Mouse (Mus musculus): ENCODE measurements around the gene Calm3. TPM values are rescaled to one million over a fixed set of nuclear protein-coding genes. Genes with fewer than 3 reads are reported as not detected.
"Not testable (repeated sequence)": the region's sequence is repeated elsewhere in the genome, so short reads cannot be mapped to it uniquely, and the experiment has no call there.

The Calm3 gene
- polyA plus RNA-seq (2015; fragmentation: Nextera tagmentation; extraction: Ambion mirVana) = 271 and 296 TPM in 2 replicates

DNA sequence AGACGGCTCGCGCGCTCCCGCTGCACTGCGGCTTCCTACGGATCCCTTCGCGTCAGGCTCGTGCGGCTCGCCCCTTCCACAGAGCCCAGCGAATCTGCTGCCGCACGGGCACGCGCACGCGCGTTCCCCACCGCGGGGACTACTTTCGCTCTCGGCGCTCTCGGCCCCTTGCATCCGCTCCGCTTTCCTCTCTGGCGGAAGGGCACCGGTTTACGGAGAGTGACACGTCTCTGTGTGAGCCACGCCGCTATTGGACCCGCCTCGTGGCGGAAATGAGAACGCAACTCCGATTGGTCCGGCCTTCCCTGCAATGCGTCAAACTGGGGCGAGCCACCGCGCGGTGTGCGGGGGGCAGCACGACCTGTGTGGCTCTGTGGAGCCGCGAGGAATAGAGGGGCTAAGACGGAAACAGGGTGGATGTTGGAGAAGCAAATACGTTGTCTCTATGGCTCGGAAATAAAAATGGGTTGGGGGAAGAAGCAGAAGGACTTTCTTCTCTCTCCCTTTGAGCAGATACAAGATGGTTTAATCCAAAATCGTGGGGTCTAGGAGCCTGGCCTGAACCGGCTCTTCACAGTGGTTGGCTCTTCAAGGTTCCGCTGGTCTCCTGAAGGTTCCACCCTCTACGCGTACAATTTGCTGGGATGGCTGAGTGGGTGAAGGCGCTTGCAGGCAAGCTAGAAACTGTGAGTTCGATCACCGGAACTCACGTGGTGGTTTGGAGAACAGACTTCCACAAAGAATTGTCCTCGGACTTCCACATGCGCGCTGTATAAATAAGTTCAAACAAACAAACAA, at the start of gene Calm3:
Calm3 (minus strand) TSS at position 78 of the 798 bp plus-strand sequence.
- H3K4me2 ChIP-seq = peak within 1 kb of the TSS; percentile 95
- peak; percentile 93 for ATAC-seq
- H3K9ac ChIP-seq = peak within 1 kb of the TSS; percentile 97
- peak within 1 kb of the TSS; percentile 96 for H3K27ac ChIP-seq
- H3K27me3 ChIP-seq = no peaks in the 10 kb centered on the region
- WGBS = 2% methylated on average over 64 of the region's 64 CpGs
- no peaks in the 10 kb centered on the region for H3K9me3 ChIP-seq (replicated peaks)
- peaks cover 10% of the 10 kb centered on the region for H3K36me3 ChIP-seq (ENCODE audit: poor library complexity, severe bottlenecking)
- peaks cover 41% of the 10 kb centered on the region for H3K4me1 ChIP-seq
- H3K4me3 ChIP-seq = peak within 1 kb of the TSS; percentile 86

DNA sequence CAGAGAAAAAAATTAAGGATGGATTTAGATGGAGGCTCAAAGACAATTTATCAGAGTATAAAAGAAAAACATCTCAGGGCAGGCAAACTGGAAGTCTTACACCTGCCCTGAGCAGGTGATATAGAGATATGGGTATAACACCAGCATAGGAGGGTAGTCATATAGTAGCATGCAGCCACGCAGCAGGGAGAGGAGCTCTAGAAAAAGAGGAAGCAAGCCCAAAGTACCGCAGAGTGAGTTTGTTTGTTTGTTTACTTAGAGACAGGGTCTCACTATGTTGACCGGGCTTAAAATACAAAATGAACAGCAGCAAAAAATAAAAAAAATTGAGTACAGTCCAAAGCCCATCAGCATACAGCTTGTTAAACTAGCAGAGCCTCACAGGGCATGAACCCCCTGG, 47.2 kb upstream of the Calm3 start:
- no peaks in the 10 kb centered on the region for H3K36me3 ChIP-seq (ENCODE audit: poor library complexity, severe bottlenecking)
- H3K27me3 ChIP-seq = no peaks in the 10 kb centered on the region
- no peak overlapping the region for H3K4me2 ChIP-seq
- no peak overlapping the region for H3K4me3 ChIP-seq
- 0 out of 2 replicates have a peak, but pooled peaks cover 4% of the 10 kb centered on the region for H3K9me3 ChIP-seq (replicated peaks)
- H3K9ac ChIP-seq = no peak overlapping the region
- no peak for ATAC-seq
- 83% methylated on average over 3 of the region's 3 CpGs for WGBS
- H3K27ac ChIP-seq = no peak overlapping the region
- no peaks in the 10 kb centered on the region for H3K4me1 ChIP-seq

DNA sequence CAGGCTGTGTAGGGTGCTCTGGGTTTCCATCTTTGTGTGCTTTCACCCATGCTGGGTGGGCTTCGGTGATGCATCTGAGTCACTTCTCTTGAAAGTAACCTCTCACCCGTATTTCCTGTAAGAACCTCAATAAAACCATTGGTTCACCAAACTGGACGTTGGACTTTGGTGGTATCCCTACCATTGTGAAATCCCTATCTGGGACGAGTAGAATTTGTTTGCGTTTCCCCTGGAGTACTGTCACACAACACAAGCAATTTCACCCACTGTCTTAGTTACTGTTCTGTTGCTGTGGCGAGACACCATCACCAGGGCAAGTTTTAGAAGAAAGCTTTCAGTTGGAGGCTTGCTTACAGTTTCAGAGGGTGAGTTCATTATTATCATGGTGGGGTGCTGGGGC, 44.5 kb upstream of the Calm3 start:
- no peak for ATAC-seq
- Histone ChIP-seq H3K9me3 (replicated peaks) (0 out of 2 replicates have a peak, but pooled peaks cover 4% of the 10 kb centered on the region), H3K36me3 (ENCODE audit: poor library complexity, severe bottlenecking) (no peaks in the 10 kb centered on the region), H3K4me3 (no peak overlapping the region), H3K4me2 (no peak overlapping the region), H3K27me3 (no peaks in the 10 kb centered on the region), H3K9ac (no peak overlapping the region), H3K27ac (no peak overlapping the region), H3K4me1 (no peaks in the 10 kb centered on the region)
- 86% methylated on average over 6 of the region's 6 CpGs for WGBS

DNA sequence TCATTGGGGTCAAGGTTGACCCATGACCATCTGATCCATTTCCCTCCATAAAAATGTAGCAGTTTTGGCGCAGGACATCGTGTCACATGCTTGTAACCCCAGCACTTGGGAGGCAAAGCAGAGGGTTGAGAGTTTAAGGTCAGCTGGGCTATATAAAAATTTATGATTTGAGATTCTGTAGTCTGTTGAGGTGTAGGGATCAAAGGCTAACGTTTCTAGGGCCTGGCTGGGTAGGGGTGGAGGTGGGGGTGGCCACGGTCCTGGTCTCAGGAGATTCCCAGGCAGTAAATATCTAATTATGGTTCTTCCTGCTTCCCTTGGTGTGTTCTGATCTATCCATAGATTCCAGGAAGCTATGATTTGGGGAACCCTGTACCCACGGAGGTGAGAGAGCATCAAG, 37.8 kb upstream of the Calm3 start:
- no peak overlapping the region for H3K27ac ChIP-seq
- ATAC-seq = no peak
- H3K27me3 ChIP-seq = no peaks in the 10 kb centered on the region
- peak overlapping the region; percentile 72 for H3K4me2 ChIP-seq
- no peak overlapping the region for H3K4me3 ChIP-seq
- 90% methylated on average over 5 of the region's 5 CpGs for WGBS
- peaks cover 52% of the 10 kb centered on the region for H3K4me1 ChIP-seq
- H3K9me3 ChIP-seq (replicated peaks) = no peaks in the 10 kb centered on the region
- H3K9ac ChIP-seq = no peak overlapping the region
- peaks cover 15% of the 10 kb centered on the region for H3K36me3 ChIP-seq (ENCODE audit: poor library complexity, severe bottlenecking)

DNA sequence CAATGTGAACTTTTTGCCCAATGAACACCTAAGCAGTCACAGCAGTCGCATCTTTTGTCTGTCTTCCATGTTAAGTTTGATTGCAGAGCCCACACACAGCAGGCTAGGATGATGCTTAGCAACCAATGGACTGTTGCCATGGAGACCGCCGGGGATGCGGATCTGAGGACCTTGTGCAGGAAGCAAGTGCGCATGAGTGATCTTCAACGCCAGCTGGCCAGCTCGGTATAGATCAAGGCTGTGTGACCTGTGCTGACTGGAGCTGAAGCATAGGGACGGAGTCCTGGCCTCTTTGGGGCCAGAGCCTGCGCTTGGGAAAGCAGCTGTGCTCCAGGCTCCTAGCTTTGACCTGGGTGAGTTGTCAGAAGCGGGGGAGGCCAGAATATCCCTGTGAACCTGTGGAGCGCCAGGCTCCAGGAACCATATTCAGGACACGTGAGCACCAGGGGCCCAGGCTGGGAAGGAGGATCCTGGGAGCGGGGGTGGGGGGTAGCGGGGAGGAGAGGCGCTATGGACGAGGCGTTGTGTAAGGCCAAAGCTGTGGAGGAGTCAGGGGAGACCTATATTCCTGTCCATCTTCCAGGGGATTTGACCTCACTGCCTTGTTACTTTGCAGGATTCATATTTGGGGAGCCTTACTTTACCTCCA, 35.7 kb upstream of the Calm3 start, which contains the start of gene Pnmal1:
Pnmal1 (plus strand) TSS at position 141 of the 649 bp plus-strand sequence.
- ATAC-seq = peak; percentile 95
- Histone ChIP-seq H3K4me2 (peak within 1 kb of the TSS; percentile 72), H3K4me3 (peak within 1 kb of the TSS; percentile 44), H3K9ac (peak within 1 kb of the TSS; percentile 65), H3K9me3 (replicated peaks) (no peaks in the 10 kb centered on the region; the same call in 1 of the 2 replicates), H3K27me3 (no peaks in the 10 kb centered on the region), H3K36me3 (ENCODE audit: poor library complexity, severe bottlenecking) (peaks cover 15% of the 10 kb centered on the region), H3K4me1 (peaks cover 57% of the 10 kb centered on the region), H3K27ac (peak within 1 kb of the TSS; percentile 94)
- WGBS = 5% methylated on average over 17 of the region's 17 CpGs

DNA sequence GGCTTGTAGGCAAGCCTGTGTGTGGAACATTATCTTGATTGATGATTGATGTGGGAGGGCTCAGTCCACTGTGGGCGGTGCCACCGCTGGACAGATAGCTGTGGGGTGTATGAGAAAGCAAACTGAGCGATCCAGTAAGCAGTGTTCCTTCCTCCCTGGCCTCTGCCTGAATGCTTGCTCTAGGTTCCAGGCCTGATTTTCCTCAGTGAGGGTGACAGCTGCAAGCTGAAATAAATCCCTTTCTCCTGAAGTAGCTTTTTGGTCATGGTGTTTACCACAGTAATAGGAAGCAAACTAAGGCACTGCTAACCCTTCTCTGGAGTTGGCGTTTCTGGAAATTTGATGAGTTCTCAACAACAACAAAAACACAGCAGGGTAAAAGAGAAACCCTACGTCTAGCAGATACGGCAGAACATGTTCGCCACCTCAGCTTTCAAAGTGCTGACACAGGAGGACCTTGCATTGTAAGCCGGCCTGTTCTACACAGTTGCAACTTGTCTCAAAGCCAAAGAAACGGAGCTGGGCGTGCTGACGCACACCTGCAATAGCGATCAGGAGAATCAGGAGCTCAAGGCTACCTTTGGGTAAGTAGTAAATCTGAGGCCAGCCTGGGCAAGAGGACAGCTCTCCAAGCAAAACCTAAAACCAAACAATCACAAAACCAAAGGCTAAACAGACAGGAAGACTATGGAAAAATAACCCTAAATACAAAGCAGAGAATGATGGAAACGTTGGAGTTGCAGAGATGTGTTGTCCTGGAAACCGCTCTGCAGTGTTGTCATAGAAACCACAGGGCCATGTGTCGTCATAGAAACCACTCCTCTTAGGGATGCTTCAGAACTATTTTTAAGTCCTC, 32.7 kb upstream of the Calm3 start:
- no peaks in the 10 kb centered on the region; the same call in 1 of the 2 replicates for H3K9me3 ChIP-seq (replicated peaks)
- peaks cover 6% of the 10 kb centered on the region; the same call in 1 of the 2 replicates for H3K36me3 ChIP-seq (ENCODE audit: poor library complexity, severe bottlenecking)
- WGBS = 45% methylated on average over 15 of the region's 15 CpGs
- ATAC-seq = peak; percentile 68
- peak overlapping the region; percentile 87 for H3K27ac ChIP-seq
- H3K4me2 ChIP-seq = peak overlapping the region; percentile 31
- H3K9ac ChIP-seq = no peak overlapping the region
- H3K4me3 ChIP-seq = no peak overlapping the region
- H3K4me1 ChIP-seq = peaks cover 50% of the 10 kb centered on the region
- H3K27me3 ChIP-seq = no peaks in the 10 kb centered on the region

DNA sequence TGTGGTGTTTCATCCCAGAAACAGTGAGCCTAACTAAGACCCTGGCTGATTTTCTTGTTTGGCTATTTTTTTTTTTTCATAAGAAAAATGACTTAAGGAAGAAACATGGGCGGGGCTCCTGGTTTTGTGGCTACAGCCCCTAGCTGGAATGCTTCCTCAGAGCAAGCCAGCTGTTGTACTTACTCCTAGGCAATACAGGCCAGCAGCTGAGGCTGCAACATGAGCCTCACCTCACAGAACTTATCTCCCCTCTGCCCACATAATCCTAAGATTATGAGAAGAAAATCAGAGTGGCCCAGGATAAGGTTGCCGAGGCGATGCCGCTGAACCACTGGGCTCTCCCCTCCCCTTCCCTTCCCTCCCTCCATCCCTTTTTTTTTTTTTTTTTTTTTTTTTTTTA, 31.8 kb upstream of the Calm3 start:
- H3K9ac ChIP-seq = no peak overlapping the region
- peak overlapping the region; percentile 16; the same call in 1 of the 2 replicates for H3K27ac ChIP-seq
- no peaks in the 10 kb centered on the region for H3K27me3 ChIP-seq
- H3K4me1 ChIP-seq = peaks cover 45% of the 10 kb centered on the region
- H3K36me3 ChIP-seq (ENCODE audit: poor library complexity, severe bottlenecking) = no peaks in the 10 kb centered on the region
- 86% methylated on average over 4 of the region's 4 CpGs for WGBS
- no peak for ATAC-seq
- H3K9me3 ChIP-seq (replicated peaks) = no peaks in the 10 kb centered on the region; the same call in 1 of the 2 replicates
- H3K4me2 ChIP-seq = no peak overlapping the region
- no peak overlapping the region for H3K4me3 ChIP-seq

DNA sequence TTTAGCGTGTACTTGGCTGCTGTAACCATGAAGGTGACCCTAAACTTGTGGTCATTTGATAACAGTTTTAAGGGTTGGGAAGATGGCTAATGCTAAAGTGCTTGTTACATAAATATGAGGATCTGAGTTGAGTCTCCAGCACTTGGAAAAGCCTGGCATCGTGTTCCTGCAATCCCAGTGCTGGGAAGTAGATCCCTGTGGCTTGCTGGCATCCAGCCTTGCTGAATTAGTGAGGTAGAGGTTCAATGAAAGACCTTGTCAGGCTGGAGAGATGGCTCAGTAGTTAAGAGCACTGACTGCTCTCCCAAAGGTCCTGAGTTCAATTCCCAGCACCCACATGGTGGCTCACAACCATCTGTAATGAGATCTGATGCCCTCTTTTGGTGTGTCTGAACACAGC, 29.9 kb upstream of the Calm3 start:
- not testable (repeated sequence) for H3K9ac ChIP-seq; H3K4me3 ChIP-seq; ATAC-seq; H3K27ac ChIP-seq; H3K4me2 ChIP-seq; H3K36me3 ChIP-seq (ENCODE audit: poor library complexity, severe bottlenecking); H3K9me3 ChIP-seq (replicated peaks)
- H3K27me3 ChIP-seq = peaks cover 10% of the 10 kb centered on the region; the same call in 1 of the 2 replicates
- WGBS = 57% methylated on average over 2 of the region's 2 CpGs
- peaks cover 45% of the 10 kb centered on the region for H3K4me1 ChIP-seq

DNA sequence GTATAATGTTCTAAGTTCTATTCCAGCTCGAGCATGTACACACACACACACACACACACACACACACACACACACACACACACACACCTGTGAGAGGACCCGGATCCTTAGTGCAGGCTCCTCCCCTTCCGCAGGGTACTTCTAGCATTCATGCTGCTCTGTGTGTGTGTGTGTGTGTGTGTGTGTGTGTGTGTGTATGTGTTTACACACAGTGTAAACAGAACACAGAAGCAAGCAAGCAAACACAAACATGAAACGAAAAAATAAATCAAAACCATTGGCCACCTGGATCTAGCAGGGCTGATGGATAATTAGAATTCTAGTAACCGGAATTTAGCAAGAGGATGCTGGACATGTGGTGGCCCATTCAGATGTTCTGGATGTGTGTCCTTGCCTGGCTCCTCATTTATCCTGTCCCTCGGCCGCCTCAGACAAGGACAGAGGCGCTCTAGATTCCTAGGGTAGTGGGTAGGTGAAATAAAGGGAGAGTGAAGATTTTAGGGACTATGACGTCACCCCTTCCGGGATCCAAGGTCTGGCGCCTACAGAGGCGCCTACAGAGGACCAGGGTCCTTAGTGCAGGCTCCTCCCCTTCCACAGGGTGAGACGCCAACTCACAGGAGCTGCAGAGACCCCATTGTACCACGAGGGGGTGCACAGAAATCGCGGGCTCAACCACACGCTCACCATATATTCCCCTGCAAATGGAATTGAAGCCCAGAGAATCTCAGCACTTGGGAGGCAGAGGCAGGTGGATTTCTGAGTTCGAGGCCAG, 27.1 kb upstream of the Calm3 start:
- Histone ChIP-seq H3K9me3 (replicated peaks) (no peaks in the 10 kb centered on the region; the same call in 1 of the 2 replicates), H3K4me2 (peak overlapping the region; percentile 24; the same call in 1 of the 2 replicates), H3K27me3 (peaks cover 34% of the 10 kb centered on the region), H3K27ac (peak overlapping the region; percentile 66; the same call in 1 of the 2 replicates), H3K9ac (no peak overlapping the region), H3K4me3 (no peak overlapping the region), H3K36me3 (ENCODE audit: poor library complexity, severe bottlenecking) (no peaks in the 10 kb centered on the region), H3K4me1 (peaks cover 50% of the 10 kb centered on the region)
- 26% methylated on average over 18 of the region's 18 CpGs for WGBS
- peak; percentile 61 for ATAC-seq

DNA sequence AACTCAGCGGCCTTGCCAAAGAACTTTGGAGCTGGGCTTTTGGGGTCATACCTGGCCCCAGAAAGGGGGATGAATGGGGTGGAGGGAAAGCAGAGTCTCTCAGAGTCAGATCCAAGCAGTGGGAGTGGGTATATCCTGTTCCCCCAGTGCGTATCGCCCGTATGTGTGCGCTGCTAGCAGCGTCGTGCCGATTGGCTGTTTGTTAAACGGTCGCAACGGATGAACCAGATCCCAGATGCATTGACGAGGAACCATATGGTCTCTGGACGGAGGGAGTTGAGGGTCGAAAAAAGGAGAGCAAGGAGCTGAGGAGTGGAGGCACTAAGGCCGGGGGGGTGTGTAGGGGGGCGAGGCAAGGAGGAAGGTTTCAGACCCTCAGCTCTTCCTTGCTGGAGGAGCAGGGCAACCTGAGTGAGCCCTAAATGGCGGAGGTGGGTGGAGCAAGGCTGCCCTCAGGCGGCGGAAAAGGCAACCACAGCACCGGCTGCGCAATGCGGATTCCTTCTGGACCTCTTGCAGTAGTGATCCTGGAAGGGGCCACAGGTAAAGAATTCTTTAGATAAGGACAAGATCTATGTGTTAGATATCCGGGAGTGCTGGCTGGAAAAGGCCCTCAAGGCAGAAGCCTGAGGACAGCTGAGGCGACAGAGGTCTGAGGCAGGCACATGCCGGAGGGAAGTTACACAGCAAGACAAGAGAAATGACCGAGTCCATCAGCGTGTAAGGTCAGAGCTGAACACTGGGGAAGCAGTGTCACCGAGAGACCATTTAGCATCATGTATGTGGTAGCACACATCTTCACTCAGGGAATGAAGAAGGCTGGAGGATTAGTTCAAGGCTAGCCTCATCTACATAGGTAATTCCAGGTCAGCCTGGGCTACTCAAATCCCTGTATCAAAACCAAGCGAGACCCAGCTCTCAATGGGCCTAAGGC, 26.3 kb upstream of the Calm3 start:
- Histone ChIP-seq H3K9ac (peak overlapping the region; percentile 52), H3K36me3 (ENCODE audit: poor library complexity, severe bottlenecking) (no peaks in the 10 kb centered on the region), H3K4me2 (peak overlapping the region; percentile 86), H3K4me1 (peaks cover 57% of the 10 kb centered on the region), H3K4me3 (peak overlapping the region; percentile 28), H3K27ac (peak overlapping the region; percentile 66), H3K9me3 (replicated peaks) (no peaks in the 10 kb centered on the region; the same call in 1 of the 2 replicates), H3K27me3 (peaks cover 42% of the 10 kb centered on the region)
- WGBS = 12% methylated on average over 29 of the region's 29 CpGs
- ATAC-seq = peak; percentile 68
